Mouse (Mus musculus): ENCODE measurements around the gene Tedc1. TPM values are rescaled to one million over a fixed set of nuclear protein-coding genes. Genes with fewer than 3 reads are reported as not detected.

Gene Tedc1
- 0.15 TPM for polyA plus RNA-seq (2014; fragmentation: Illumina TruSeq; extraction: RNeasy Lipid Tissue Mini Kit (QIAGEN cat#74804); ENCODE audit: low replicate concordance)

GRCm38 (mm10) chr12:113155887-113156539, at the start of gene Tedc1:
Gene Tedc1, plus strand, starts transcription at chr12:113156421.

DNA sequence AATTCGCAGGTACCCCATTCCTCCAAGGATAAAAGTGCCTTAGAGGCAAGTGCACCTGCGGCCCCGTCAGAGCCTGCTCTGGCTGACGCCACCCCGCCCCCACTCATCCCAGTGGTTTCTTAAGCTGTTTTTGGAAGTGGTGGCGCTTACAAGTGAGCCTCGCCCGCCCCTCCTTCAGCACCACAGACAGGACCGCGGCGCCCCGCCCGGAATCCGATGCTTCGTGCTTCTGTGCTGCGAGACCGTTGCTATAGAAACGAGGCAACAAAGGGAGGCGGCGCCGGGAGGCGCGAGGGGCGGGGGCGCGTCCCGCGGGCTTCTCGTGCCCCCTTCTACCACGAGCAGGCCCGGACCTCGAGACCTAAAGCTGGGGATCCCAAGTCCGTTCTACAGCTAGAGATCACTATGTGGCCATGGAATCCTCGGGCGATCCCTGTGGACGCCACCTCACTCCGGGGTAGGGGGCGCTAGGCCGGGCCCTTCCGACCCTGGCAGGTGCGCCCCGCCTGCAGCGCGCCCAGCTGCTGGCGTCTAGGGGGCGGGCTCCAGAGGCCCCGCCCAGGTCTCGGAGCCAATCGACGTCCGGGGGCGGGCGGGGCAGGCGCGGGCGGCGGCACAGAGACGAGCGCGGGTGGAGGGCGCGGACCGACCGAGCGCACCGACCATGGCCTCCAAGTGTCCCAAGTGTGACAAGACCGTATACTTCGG, 16.2 kb upstream of the Tedc1 start, which contains the start of gene Crip2:
Crip2 (plus strand) TSS at position 329 of the 708 bp plus-strand sequence.

DNA sequence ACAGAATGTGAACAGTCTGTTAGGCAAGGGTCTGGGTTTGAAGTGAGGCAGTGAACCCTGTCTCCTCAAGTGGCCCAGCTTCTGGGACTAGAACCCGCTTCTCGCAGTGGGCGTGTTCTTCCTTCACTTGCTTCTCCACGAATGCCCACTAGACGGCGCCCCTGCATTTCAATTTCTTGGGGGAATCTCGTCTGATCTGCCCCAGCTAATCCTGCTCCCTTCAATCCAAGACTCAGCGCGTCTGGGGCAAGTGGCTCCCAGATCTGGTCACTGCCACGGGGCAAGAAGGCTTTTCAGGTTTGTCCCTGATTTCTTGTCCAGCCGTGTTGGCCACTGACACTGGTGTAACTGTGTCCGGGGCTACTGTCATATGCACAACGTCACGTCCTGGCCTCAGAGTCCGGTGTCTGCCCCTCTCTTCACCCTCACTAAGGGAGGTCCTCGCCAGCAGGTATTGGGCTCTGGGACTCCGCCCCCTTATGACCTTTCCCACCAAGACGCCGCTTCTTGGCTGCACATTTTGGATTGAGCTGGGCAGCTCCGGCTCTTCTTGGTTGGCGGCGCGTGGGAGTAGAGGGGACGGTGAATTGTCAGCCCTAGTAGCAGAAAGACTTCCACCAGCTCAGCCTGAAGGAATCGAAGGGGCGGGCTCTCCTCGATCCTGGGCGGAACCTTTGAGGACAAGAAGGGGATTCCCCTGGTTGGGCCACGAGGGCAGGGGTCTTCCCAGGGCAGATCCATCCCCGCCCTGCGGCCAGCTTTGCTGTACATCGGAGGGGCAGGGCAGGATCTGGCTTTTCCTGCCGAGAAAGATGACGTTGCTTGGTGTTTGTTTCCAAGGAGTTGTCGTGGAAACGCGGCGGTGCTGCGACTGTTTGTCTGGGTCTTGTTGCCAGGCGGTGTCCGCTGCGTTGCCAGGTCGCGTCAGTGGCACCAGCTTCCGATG, 9.8 kb upstream of the Tedc1 start, which contains the start of gene Crip1:
Crip1 (plus strand) TSS at position 205 of the 946 bp plus-strand sequence.

DNA sequence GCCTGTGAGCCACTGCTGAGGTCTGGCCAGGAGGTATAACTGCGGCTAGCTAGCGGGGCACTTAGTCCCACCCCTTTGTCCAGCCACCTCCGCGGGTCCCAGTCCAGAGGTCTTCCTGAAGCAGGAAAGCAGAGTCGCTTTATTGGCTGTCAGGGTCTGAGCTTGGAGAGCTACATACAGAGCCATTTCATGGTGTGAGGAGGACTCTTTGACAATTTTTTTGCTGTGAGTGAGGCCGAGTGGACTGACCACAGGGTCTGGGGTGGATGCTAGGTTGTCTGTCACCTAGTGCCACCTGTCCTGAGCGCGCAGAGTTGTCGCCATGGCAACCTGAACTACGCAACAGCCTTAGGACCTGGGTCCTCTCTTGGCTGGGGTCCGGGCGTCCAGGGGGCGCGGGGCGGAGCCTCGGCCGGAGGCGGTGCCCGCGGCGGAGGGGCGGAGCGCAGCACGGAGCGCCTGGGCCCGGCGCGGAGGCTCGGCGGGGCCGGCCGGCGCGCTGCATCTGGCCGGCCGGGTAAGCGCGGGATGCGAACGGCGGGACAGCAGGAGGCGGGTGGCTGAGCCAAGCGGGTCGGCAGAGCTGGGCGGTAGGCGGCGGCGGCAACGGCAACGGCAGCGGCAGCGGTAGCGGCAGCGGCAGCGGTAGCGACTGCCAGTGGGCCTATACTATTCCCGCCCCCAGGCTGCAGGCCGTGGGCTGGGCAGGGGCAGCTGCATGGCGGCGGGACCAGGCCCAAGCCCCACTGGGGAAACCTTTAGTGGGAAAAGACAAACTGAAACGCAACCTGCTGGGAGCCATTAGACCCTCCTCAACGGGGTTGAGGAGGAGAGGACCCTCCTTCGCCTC, 29.4 kb downstream of the Tedc1 start, which contains the start of gene Tmem121:
Tmem121 (plus strand) TSS at position 489 of the 850 bp plus-strand sequence.

Other genes starting within 250 kb of the Tedc1 start
- not detected for gene Jag2, start 226.6 kb upstream of the Tedc1 start, polyA plus RNA-seq (2014; fragmentation: Illumina TruSeq; extraction: RNeasy Lipid Tissue Mini Kit (QIAGEN cat#74804); ENCODE audit: low replicate concordance)
- gene Nudt14, start 214.3 kb upstream of the Tedc1 start, polyA plus RNA-seq (2014; fragmentation: Illumina TruSeq; extraction: RNeasy Lipid Tissue Mini Kit (QIAGEN cat#74804); ENCODE audit: low replicate concordance), result not detected
- 0.71 TPM for gene Btbd6, start 179.9 kb upstream of the Tedc1 start, polyA plus RNA-seq (2014; fragmentation: Illumina TruSeq; extraction: RNeasy Lipid Tissue Mini Kit (QIAGEN cat#74804); ENCODE audit: low replicate concordance)
- 11.7 TPM for gene Brf1, start 155.7 kb upstream of the Tedc1 start, polyA plus RNA-seq (2014; fragmentation: Illumina TruSeq; extraction: RNeasy Lipid Tissue Mini Kit (QIAGEN cat#74804); ENCODE audit: low replicate concordance)
- gene Pacs2, start 141.9 kb upstream of the Tedc1 start, polyA plus RNA-seq (2014; fragmentation: Illumina TruSeq; extraction: RNeasy Lipid Tissue Mini Kit (QIAGEN cat#74804); ENCODE audit: low replicate concordance), result 2.8 TPM
- gene Tex22, start 81.9 kb upstream of the Tedc1 start, polyA plus RNA-seq (2014; fragmentation: Illumina TruSeq; extraction: RNeasy Lipid Tissue Mini Kit (QIAGEN cat#74804); ENCODE audit: low replicate concordance), result not detected
- gene Mta1, start 58.1 kb upstream of the Tedc1 start, polyA plus RNA-seq (2014; fragmentation: Illumina TruSeq; extraction: RNeasy Lipid Tissue Mini Kit (QIAGEN cat#74804); ENCODE audit: low replicate concordance), result 4.1 TPM
- not detected for gene Crip2, start 16.2 kb upstream of the Tedc1 start, polyA plus RNA-seq (2014; fragmentation: Illumina TruSeq; extraction: RNeasy Lipid Tissue Mini Kit (QIAGEN cat#74804); ENCODE audit: low replicate concordance)
- 15.7 TPM for gene Crip1, start 10.1 kb upstream of the Tedc1 start, polyA plus RNA-seq (2014; fragmentation: Illumina TruSeq; extraction: RNeasy Lipid Tissue Mini Kit (QIAGEN cat#74804); ENCODE audit: low replicate concordance)
- gene Tmem121, start 29.5 kb downstream of the Tedc1 start, polyA plus RNA-seq (2014; fragmentation: Illumina TruSeq; extraction: RNeasy Lipid Tissue Mini Kit (QIAGEN cat#74804); ENCODE audit: low replicate concordance), result not detected

All from small intestine, adult 10 weeks (tissue).